Mouse (Mus musculus) embryonic fibroblast, embryonic 13.5 days (primary cell): ENCODE measurements around the gene Tom1l2. TPM values are rescaled to one million over a fixed set of nuclear protein-coding genes. Genes with fewer than 3 reads are reported as not detected.
A peak's percentile ranks its signal among the peaks of the same experiment; 100 is the strongest.

ENCODE experiments used
- H3K27ac ChIP-seq: 2 replicates; pipeline ENCODE4 v1.5.1; 2012; ENCODE audit warnings: low read length, control low read depth, inconsistent platforms; ENCODE audit not compliant: insufficient read depth
- H3K4me1 ChIP-seq: 2 replicates; pipeline ENCODE4 v1.6.1; 2011; ENCODE audit warnings: low read length; ENCODE audit not compliant: control insufficient read depth, insufficient read depth
- H3K4me3 ChIP-seq: 2 replicates; pipeline ENCODE4 v1.5.1; 2011; ENCODE audit warnings: mild to moderate bottlenecking, control low read depth, low read length; ENCODE audit not compliant: insufficient read depth
- CTCF ChIP-seq: IDR thresholded peaks from 2 replicates; pipeline ENCODE4 v1.5.1; 2011; ENCODE audit warnings: mild to moderate bottlenecking, control low read depth, low read length, moderate library complexity, borderline replicate concordance; ENCODE audit not compliant: insufficient read depth
- POLR2A ChIP-seq: IDR thresholded peaks from 2 replicates; pipeline ENCODE4 v1.6.1; 2011; ENCODE audit warnings: low read depth, mild to moderate bottlenecking, control low read depth, low read length, moderate library complexity
- polyA plus RNA-seq: library from polyadenylated mRNA; stranded (reverse); fragments of >200 nt; gene quantifications from 2 replicates; pipeline ENCODE4 v1.2.4, GENCODE M21; 2011; ENCODE audit warnings: low read depth; ENCODE audit not compliant: missing spikeins, insufficient read length

Gene Tom1l2
- polyA plus RNA-seq, 1 experiment = 36.2 TPM

GRCm38 (mm10) chr11:60297772-60298171 lies 54.9 kb downstream of the Tom1l2 start:
- Histone ChIP-seq H3K4me1 (peaks cover 11% of the 10 kb centered on the region), H3K27ac (no peak overlapping the region), H3K4me3 (no peak overlapping the region)
- TF ChIP-seq POLR2A (no peak), CTCF (no peak)

GRCm38 (mm10) chr11:60294630-60295313 lies 57.9 kb downstream of the Tom1l2 start:
- Histone ChIP-seq H3K4me1 (peaks cover 21% of the 10 kb centered on the region), H3K27ac (no peak overlapping the region), H3K4me3 (no peak overlapping the region)
- TF ChIP-seq CTCF = no peak
- no peak for TF ChIP-seq POLR2A

GRCm38 (mm10) chr11:60293683-60294629 lies 58.7 kb downstream of the Tom1l2 start:
- H3K27ac ChIP-seq = no peak overlapping the region
- H3K4me3 ChIP-seq = no peak overlapping the region
- H3K4me1 ChIP-seq = peaks cover 21% of the 10 kb centered on the region
- TF ChIP-seq CTCF = no peak
- no peak for TF ChIP-seq POLR2A

- no peak overlapping the region for H3K27ac ChIP-seq
- TF ChIP-seq POLR2A = no peak
- peak; percentile 62; the same call in 1 of the 2 replicates for TF ChIP-seq CTCF
- peaks cover 21% of the 10 kb centered on the region for H3K4me1 ChIP-seq
- no peak overlapping the region for H3K4me3 ChIP-seq
Observed at GRCm38 (mm10) chr11:60292718-60293117, 60.0 kb downstream of the Tom1l2 start.

- no peak overlapping the region for H3K27ac ChIP-seq
- TF ChIP-seq CTCF = no peak
- no peak for TF ChIP-seq POLR2A
- H3K4me1 ChIP-seq = peaks cover 21% of the 10 kb centered on the region
- no peak overlapping the region for H3K4me3 ChIP-seq
Observed at GRCm38 (mm10) chr11:60288980-60289379, 63.7 kb downstream of the Tom1l2 start.

- no peak overlapping the region for H3K4me3 ChIP-seq
- no peak for TF ChIP-seq POLR2A
- H3K4me1 ChIP-seq = peaks cover 10% of the 10 kb centered on the region
- no peak overlapping the region for H3K27ac ChIP-seq
Observed at GRCm38 (mm10) chr11:60286311-60286710, 66.4 kb downstream of the Tom1l2 start.

- TF ChIP-seq CTCF = no peak
- TF ChIP-seq POLR2A = no peak
- Histone ChIP-seq H3K4me3 (no peak overlapping the region), H3K4me1 (peaks cover 4% of the 10 kb centered on the region), H3K27ac (no peak overlapping the region)
Observed at GRCm38 (mm10) chr11:60280429-60281414, 72.0 kb downstream of the Tom1l2 start.

- H3K27ac ChIP-seq = no peak overlapping the region
- H3K4me1 ChIP-seq = peaks cover 4% of the 10 kb centered on the region
- TF ChIP-seq CTCF (no peak), POLR2A (no peak)
- H3K4me3 ChIP-seq = no peak overlapping the region
Observed at GRCm38 (mm10) chr11:60279483-60279882, 73.2 kb downstream of the Tom1l2 start.

GRCm38 (mm10) chr11:60277771-60278170 lies 74.9 kb downstream of the Tom1l2 start:
- Histone ChIP-seq H3K4me3 (no peak overlapping the region), H3K4me1 (peaks cover 11% of the 10 kb centered on the region), H3K27ac (no peak overlapping the region)
- no peak for TF ChIP-seq POLR2A
- TF ChIP-seq CTCF = no peak
